Mouse (Mus musculus) MEL (cell line): Measurements from ENCODE around the gene Gm20388. TPM values are rescaled to one million over a fixed set of nuclear protein-coding genes. Genes with fewer than 3 reads are reported as not detected.
A peak's percentile ranks its signal among the peaks of the same experiment; 100 is the strongest.

Experiments
- DNase-seq: peaks from one replicate; pipeline ENCODE4 v3.0.0; 2011; ENCODE audit warnings: low read depth, low spot score
- H3K27ac ChIP-seq: 2 replicates; pipeline ENCODE4 v1.5.1; 2012; ENCODE audit warnings: low read depth, mild to moderate bottlenecking, control low read depth, low read length, moderate library complexity; ENCODE audit not compliant: control insufficient read depth
- H3K27me3 ChIP-seq, 2 experiments: fragments of 150-350 bp in 1 of 2; sonication (generic) in 1 of 2; 2 replicates each; pipeline ENCODE4 v1.6.1; 2012; ENCODE audit warnings: low read length in 2 of 2, mild to moderate bottlenecking in 2 of 2, improper control_type of control experiment in 1 of 2, moderate library complexity in 1 of 2; ENCODE audit not compliant: insufficient read depth in 2 of 2, control insufficient read depth in 1 of 2
- H3K36me3 ChIP-seq, 2 experiments: 2 replicates each; pipeline ENCODE4 v1.6.1; 2012 to 2014; ENCODE audit warnings: low read length in 2 of 2, improper control_type of control experiment in 1 of 2, inconsistent platforms in 1 of 2, mild to moderate bottlenecking in 1 of 2; ENCODE audit not compliant: insufficient read depth in 2 of 2, control insufficient read depth in 1 of 2
- H3K4me1 ChIP-seq, 2 experiments: fragments of 150-350 bp in 1 of 2; sonication (generic) in 1 of 2; 2 replicates each; pipeline ENCODE4 v1.6.1; 2012; ENCODE audit warnings: low read length in 2 of 2, improper control_type of control experiment in 1 of 2, mild to moderate bottlenecking in 1 of 2; ENCODE audit not compliant: insufficient read depth in 2 of 2, control insufficient read depth in 1 of 2
- H3K4me3 ChIP-seq, 2 experiments: fragments of 150-350 bp in 1 of 2; sonication (generic) in 1 of 2; 2 replicates each; pipeline ENCODE4 v1.5.1; 2012; ENCODE audit warnings: low read depth in 2 of 2, low read length in 2 of 2, mild to moderate bottlenecking in 2 of 2, moderate library complexity in 2 of 2, control low read depth in 1 of 2, improper control_type of control experiment in 1 of 2; ENCODE audit not compliant: control insufficient read depth in 1 of 2, insufficient read depth in 1 of 2
- H3K79me2 ChIP-seq: 2 replicates; pipeline ENCODE4 v1.6.1; 2012; ENCODE audit warnings: mild to moderate bottlenecking, low read length, moderate library complexity; ENCODE audit not compliant: control insufficient read depth, poor library complexity, insufficient read depth
- H3K9ac ChIP-seq: 2 replicates; pipeline ENCODE4 v1.6.1; 2012; ENCODE audit warnings: low read depth, mild to moderate bottlenecking, control low read depth, low read length, moderate library complexity; ENCODE audit not compliant: control insufficient read depth, poor library complexity, severe bottlenecking
- H3K9me3 ChIP-seq: fragments of 150-350 bp; sonication (generic); replicated peaks from 2 replicates; pipeline ENCODE4 v1.6.1; 2012; ENCODE audit warnings: mild to moderate bottlenecking, low read length, improper control_type of control experiment, moderate library complexity; ENCODE audit not compliant: insufficient read depth
- ELF1 ChIP-seq: IDR thresholded peaks from 2 replicates; pipeline ENCODE4 v1.6.1; 2014; ENCODE audit warnings: low read depth, mild to moderate bottlenecking, inconsistent platforms, low read length, improper control_type of control experiment, moderate library complexity
- EP300 ChIP-seq, 2 experiments: IDR thresholded peaks; 2 replicates each; pipeline ENCODE4 v1.6.1; 2011; ENCODE audit warnings: improper control_type of control experiment in 2 of 2, low read length in 2 of 2, low read depth in 1 of 2, mild to moderate bottlenecking in 1 of 2
- ETS1 ChIP-seq: IDR thresholded peaks from 2 replicates; pipeline ENCODE4 v1.6.1; 2012; ENCODE audit warnings: low read depth, mild to moderate bottlenecking, inconsistent platforms, low read length, improper control_type of control experiment, moderate library complexity
- GATA1 ChIP-seq: IDR thresholded peaks from 2 replicates; pipeline ENCODE4 v1.6.1; 2011; ENCODE audit warnings: low read depth, low read length, improper control_type of control experiment
- MYB ChIP-seq: IDR thresholded peaks from 2 replicates; pipeline ENCODE4 v1.6.1; 2011; ENCODE audit warnings: mild to moderate bottlenecking, low read depth, low read length, improper control_type of control experiment
- NELFE ChIP-seq: IDR thresholded peaks from 2 replicates; pipeline ENCODE4 v1.6.1; 2011; ENCODE audit warnings: low read depth, low read length, improper control_type of control experiment
- POLR2A ChIP-seq, 2 experiments: IDR thresholded peaks; 2 replicates each; pipeline ENCODE4 v1.6.1; 2011 to 2012; ENCODE audit warnings: low read length in 2 of 2, mild to moderate bottlenecking in 2 of 2, control low read depth in 1 of 2, improper control_type of control experiment in 1 of 2, low read depth in 1 of 2, moderate library complexity in 1 of 2; ENCODE audit not compliant: control insufficient read depth in 1 of 2, insufficient read depth in 1 of 2, poor library complexity in 1 of 2
- POLR2AphosphoS2 ChIP-seq: IDR thresholded peaks from 2 replicates; pipeline ENCODE4 v1.6.1; 2011; ENCODE audit warnings: low read length, improper control_type of control experiment
- SIN3A ChIP-seq: IDR thresholded peaks from 2 replicates; pipeline ENCODE4 v1.6.1; 2012; ENCODE audit warnings: low read length, improper control_type of control experiment, inconsistent platforms
- TAL1 ChIP-seq: IDR thresholded peaks from 2 replicates; pipeline ENCODE4 v1.6.1; 2012; ENCODE audit warnings: mild to moderate bottlenecking, inconsistent platforms, low read length, moderate library complexity, mixed read lengths
- TCF12 ChIP-seq: IDR thresholded peaks from 2 replicates; pipeline ENCODE4 v1.6.1; 2014; ENCODE audit warnings: low read depth, mild to moderate bottlenecking, inconsistent platforms, low read length, improper control_type of control experiment, moderate library complexity
- USF1 ChIP-seq: IDR thresholded peaks from 2 replicates; pipeline ENCODE4 v1.6.1; 2014; ENCODE audit warnings: low read depth, mild to moderate bottlenecking, inconsistent platforms, low read length, improper control_type of control experiment, moderate library complexity
- ZMIZ1 ChIP-seq: IDR thresholded peaks from 2 replicates; pipeline ENCODE4 v1.6.1; 2012; ENCODE audit warnings: low read depth, mild to moderate bottlenecking, inconsistent platforms, low read length, improper control_type of control experiment, moderate library complexity
- polyA plus RNA-seq, 2 experiments: library from polyadenylated mRNA; stranded (reverse) in 1 of 2; unstranded in 1 of 2; fragments of >175 nt in 1 of 2; fragments of >200 nt in 1 of 2; gene quantifications; 2 replicates each; pipeline versions ENCODE4 v1.2.1 to v1.2.4; 2012; ENCODE audit warnings: low replicate concordance in 2 of 2, low read depth in 1 of 2; ENCODE audit not compliant: insufficient read length in 2 of 2, insufficient read depth in 1 of 2, missing spikeins in 1 of 2
- total RNA-seq: library from RNA; depleted of rRNA; stranded (reverse); fragments of 300-350 nt; gene quantifications from 2 replicates; pipeline ENCODE4 v1.2.3, GENCODE M21; 2012

Gene Gm20388
- total and polyA plus RNA-seq, 3 experiments: 11.1 to 17.8 TPM; not detected in 1

GRCm38 (mm10) chr8:122633205-122633604 lies 2722.6 kb downstream of the Gm20388 start:
- 0 out of 4 replicates have a peak, but pooled peaks of 1 of the 2 experiments have one; percentile 24 for TF ChIP-seq POLR2A (IDR thresholded peaks at IDR 0.05; ENCODE audit: control insufficient read depth in 1 of 2, insufficient read depth in 1 of 2, low read depth in 1 of 2, low read length in 2 of 2, poor library complexity in 1 of 2)
- no peak for TF ChIP-seq ZMIZ1
- TF ChIP-seq NELFE: no peak
- 0 out of 2 replicates have a peak, but pooled peaks have one; percentile 0 for TF ChIP-seq POLR2AphosphoS2
- TF ChIP-seq ETS1: no peak
- Histone ChIP-seq H3K36me3 (peaks cover 12 to 15% of the 10 kb centered on the region in 2 experiments; a peak in 3 of 4 replicates), H3K4me1 (peaks cover 0 to 20% of the 10 kb centered on the region in 2 experiments; a peak in 2 of 4 replicates)

GRCm38 (mm10) chr8:122635878-122636802 lies 2725.5 kb downstream of the Gm20388 start:
- DNase-seq: peak; percentile 64
- Histone ChIP-seq H3K36me3 (peaks cover 12 to 16% of the 10 kb centered on the region in 2 experiments), H3K4me1 (peaks cover 0 to 20% of the 10 kb centered on the region in 2 experiments; a peak in 2 of 4 replicates), H3K9ac (no peak overlapping the region), H3K4me3 (no peak overlapping the region), H3K27ac (peak overlapping the region; percentile 40), H3K79me2 (no peaks in the 10 kb centered on the region), H3K9me3 (no peaks in the 10 kb centered on the region), H3K27me3 (no peaks in the 10 kb centered on the region)
- TF ChIP-seq TAL1 (peak; percentile 55), ETS1 (peak; percentile 75), USF1 (no peak), TCF12 (peak; percentile 79; the same call in 1 of the 2 replicates), GATA1 (peak; percentile 43; the same call in 1 of the 2 replicates), EP300 (IDR thresholded peaks at IDR 0.05; ENCODE audit: low read depth in 1 of 2, low read length in 2 of 2) (peak; percentile 59 to 65; a peak in 3 of 4 replicates), SIN3A (peak; percentile 45; the same call in 1 of the 2 replicates), MYB (no peak), ZMIZ1 (0 out of 2 replicates have a peak, but pooled peaks have one; percentile 35), POLR2A (IDR thresholded peaks at IDR 0.05; ENCODE audit: control insufficient read depth in 1 of 2, insufficient read depth in 1 of 2, low read depth in 1 of 2, low read length in 2 of 2, poor library complexity in 1 of 2) (peak in 1 of 2 experiments; percentile 14; a peak in 1 of 4 replicates), ELF1 (no peak)

More at GRCm38 (mm10) chr8:122633205-122633604, 2722.6 kb downstream of the Gm20388 start:
- H3K79me2 ChIP-seq: no peaks in the 10 kb centered on the region
- no peak overlapping the region for H3K4me3 ChIP-seq
- H3K27ac ChIP-seq: no peak overlapping the region
- H3K9me3 ChIP-seq: no peaks in the 10 kb centered on the region
- H3K9ac ChIP-seq: no peak overlapping the region
- no peaks in the 10 kb centered on the region for H3K27me3 ChIP-seq
- no peak for DNase-seq
